Mouse (Mus musculus): ENCODE measurements at regions not wholly inside any gene's neighbourhood (a gene's known extent, or its start where the extent isn't known, plus 50 kb on each side); places are given as distances from the start of the nearest gene placed in this dataset.

DNA sequence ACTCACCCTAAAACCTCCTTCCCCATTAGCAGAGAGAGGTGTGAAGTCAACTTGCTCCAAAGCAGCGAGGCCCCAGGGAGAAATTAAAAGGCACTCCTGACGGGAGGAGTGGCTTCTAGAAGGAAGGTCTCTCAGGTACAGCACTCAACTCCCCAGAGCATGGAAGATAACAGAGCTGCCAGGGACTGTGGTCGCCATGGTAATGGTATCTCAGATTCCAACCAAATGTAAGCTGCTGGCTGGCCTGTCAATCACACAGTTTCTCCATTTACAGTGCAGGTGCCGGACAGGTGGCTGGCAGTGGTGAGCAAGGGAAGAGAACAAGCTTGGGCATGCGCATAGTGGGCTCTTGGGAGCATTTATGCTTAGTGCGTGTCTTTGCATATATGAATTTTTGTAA is 213.5 kb upstream of the Bcor start:
- DNase-seq = no peak

DNA sequence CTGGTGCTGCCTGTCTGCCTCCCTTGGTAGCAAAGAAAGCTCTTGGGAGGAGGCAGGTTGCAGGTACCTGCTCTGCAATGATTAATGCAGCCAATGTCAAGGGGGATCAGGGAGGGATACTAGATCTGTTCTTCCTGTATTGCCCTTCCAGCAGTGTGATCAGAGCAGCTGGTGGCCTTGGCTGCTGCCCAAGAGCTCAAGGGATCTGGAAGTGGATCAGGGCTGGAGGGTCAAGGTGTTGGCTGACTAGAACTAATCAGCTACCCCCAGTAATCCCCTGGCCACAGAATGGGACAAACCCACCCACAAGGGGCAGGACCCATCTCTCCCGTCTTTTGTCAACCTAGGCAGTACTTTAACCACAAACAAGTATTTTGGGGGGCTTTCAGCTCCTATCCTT is 211.8 kb upstream of the Atp6ap2 start:
- no peak for DNase-seq

DNA sequence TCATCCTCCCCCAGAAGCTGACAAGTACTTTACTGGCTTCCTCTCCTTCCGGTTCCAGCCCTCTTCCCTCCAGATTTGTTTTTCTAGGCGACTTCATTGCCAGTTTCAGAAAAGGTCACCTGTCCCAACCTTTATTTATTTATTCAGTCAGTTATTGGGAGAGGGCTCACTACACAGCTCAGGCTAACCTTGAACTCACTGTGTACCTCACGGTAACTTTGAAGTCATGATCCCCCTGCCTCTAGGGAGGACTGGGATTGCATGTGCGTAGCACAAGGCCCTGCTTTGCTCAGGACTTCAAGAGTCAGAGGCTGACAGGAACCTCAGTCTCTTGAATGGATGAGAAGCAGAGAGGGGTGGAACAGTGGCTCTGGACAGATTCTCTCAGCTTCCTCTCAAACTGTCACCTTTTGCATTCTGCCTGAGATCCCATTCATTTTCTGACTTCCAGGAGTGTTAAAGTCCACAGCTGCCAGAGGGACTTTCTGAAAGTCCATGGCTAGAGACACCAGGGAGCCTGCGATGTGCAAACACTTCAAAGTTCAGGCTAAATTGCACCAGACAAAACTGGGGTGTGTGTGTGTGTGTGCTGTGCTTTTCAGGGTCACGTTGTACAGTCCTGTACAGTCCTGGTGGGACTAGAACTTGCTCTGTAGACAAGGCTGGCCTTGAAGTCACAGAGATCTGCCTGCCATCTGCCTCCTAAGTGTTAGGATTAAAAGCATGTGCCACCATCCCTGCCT is 211.2 kb upstream of the Atp6ap2 start:
- DNase-seq = no peak

GRCm38 (mm10) chrX:12377441-12377840 is 210.2 kb upstream of the Atp6ap2 start:
- DNase-seq = no peak

GRCm38 (mm10) chrX:12392145-12392825 is 195.3 kb upstream of the Atp6ap2 start:
- no peak for DNase-seq

- no peak for DNase-seq
Observed at GRCm38 (mm10) chrX:12409319-12409718, 178.3 kb upstream of the Atp6ap2 start.

DNA sequence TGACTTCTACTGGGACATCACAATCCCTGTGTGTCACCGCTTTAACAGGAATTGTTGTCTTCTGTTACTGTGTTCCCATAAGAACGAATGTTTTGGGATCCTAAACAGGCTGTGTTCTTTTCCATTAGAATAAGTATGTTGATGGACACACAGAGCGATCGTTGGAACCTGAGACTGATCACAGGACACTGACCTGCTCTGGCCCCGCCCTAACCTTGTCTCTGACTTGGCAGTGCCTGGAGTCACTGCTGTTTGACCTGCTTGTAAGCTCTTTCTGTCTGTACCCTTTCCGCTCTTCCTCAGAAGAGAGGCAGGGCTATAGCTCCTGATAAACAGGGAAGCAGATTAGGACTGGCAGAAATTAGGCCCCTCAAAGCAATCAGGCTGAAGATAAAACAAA is 162.0 kb upstream of the Atp6ap2 start:
- no peak for DNase-seq

DNA sequence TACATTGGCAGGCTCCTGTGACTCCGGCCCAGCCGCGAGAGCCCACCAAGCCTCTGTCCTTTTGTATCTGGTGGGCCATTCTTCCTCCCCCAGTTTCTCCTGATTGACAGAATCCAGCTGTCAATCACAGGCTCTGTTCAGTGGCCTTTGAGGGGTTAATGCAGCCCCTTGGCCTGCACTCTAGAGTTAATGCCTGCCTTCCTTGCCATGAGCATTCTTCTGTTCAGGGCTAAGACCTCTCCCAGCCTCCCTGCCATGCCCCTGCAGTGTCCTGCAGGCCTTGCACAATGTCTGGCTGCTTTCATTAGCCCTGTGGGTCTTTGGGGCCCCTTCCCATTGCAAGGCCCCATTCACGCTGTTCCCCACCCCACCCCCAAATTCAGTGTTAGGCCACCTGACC is 160.9 kb upstream of the Atp6ap2 start:
- DNase-seq = no peak

GRCm38 (mm10) chrX:12432289-12432688 is 155.3 kb upstream of the Atp6ap2 start:
- DNase-seq = no peak

- DNase-seq = no peak
Observed at GRCm38 (mm10) chrX:12435656-12436055, 151.9 kb upstream of the Atp6ap2 start.

- DNase-seq = no peak
Observed at GRCm38 (mm10) chrX:12436106-12436505, 151.5 kb upstream of the Atp6ap2 start.

- DNase-seq = no peak
Observed at GRCm38 (mm10) chrX:12439447-12439846, 148.2 kb upstream of the Atp6ap2 start.

DNA sequence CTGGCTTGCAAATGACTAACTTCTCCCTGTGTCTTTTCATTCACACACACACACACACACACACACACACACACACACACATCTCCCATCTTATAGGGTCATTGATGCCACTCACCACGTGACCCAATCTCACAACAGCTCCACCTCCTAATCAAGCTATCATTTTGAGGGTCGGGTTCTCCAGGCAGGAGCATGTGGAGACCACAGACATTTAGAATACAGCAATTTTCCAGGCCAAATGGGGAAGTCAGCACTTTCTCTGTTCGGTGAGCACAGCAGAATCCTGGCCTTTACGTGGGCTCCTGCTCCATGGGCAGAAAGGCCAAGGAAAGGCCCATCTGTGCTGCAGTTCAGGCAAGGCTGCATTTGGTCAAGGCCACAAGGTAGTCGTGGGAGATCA is 143.8 kb upstream of the Atp6ap2 start:
- no peak for DNase-seq

DNA sequence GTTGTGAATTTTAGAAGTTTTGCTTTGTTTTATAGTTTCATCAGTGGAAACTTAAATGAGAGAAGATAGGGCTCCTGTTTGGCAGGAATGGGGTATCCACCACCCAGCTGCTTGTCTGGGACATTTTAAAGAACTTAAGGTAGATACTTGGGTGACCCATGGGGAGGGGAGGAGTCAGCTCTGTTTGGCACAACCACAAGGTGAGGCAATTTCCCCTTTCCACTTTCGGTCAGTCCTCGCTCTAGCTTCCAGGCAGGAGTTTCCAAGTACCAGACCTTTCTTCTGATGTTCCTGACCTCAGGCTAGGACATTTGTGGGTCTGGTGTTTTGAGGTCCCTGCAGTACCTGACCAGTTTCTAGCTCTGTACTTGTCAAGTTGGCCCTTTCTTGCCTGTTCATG is 142.5 kb upstream of the Atp6ap2 start:
- no peak for DNase-seq

DNA sequence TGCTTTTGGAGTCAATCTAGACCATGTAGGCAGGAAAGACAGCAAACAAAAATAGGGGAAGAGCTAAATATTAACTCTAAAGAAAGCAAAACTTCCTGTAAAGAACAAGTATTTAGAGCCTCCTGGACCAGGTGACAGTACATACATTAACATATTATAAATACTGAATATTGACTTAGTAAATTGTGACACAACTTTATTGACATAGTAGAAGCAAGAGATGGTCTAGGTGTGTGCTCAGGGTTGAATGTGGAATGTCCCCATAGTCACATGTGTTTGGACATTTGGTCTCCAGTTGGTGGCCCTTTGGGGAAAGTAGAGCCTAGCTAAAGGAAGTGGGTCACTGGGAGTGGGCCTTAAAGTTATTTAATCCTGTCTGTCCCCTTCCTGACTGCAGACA is 139.6 kb upstream of the Atp6ap2 start:
- DNase-seq = no peak

- no peak for DNase-seq
Observed at GRCm38 (mm10) chrX:12449688-12450087, 137.9 kb upstream of the Atp6ap2 start.

GRCm38 (mm10) chrX:12452979-12453769 is 134.4 kb upstream of the Atp6ap2 start:
- DNase-seq = no peak

DNA sequence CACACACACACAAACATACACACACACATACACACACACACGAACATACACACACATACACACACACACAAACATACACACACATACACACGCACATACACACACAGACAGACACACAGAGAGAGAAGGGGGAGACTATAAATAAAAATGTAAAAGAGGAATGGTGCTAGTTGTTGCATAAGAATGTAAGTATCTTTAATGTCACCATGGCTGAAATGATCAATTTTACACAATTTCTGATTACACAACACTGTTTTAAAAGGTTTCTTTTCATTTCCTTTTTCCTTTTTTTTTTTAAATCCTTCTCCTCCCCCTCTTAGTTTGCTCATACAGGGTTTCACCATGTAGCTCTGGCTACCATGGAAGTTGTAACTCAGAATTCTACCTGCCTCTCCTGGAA is 125.9 kb upstream of the Atp6ap2 start:
- DNase-seq = no peak

- DNase-seq = no peak
Observed at GRCm38 (mm10) chrX:12462936-12463647, 124.5 kb upstream of the Atp6ap2 start.

- DNase-seq = no peak
Observed at GRCm38 (mm10) chrX:12466312-12466711, 121.3 kb upstream of the Atp6ap2 start.

DNA sequence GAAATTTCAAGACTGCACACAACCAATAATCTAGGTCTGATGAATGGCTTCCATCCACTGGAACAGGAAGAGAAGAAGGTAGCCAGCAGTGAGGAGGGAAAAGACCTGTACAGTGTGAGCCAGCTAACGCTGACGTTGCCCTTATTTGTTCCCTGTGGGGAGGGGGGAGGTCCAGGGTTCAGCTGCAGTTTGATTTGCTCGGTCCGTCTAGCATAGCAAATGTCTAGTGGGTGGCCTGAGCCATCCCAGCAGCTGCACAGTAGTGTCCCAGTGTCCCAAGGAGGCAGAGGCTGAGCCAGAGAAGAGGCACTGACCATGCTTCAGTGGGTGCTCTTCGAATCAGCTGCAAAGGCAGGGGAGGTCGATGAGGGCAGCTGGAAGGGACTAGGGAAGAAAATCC is 120.7 kb upstream of the Atp6ap2 start:
- no peak for DNase-seq

GRCm38 (mm10) chrX:12467528-12468179 is 119.9 kb upstream of the Atp6ap2 start:
- no peak for DNase-seq

DNA sequence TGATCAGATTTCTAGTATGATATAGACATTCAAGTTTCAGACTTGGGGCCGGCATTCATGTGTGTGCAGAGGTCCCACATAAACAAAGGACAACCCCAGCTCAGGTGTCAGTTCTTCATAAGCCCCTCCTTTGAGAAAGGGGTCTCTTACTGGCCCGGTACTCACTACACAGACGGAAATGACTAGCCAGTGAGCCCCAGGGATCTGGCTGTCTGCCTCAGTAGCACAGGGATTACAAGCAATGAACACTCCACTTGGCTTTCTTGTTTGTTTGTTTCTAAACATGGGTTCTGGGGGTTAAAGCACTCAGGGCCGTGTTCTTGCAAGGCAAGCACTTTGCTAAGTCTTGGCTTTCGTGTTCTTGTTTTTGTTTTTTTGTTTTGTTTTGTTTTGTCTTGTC is 115.3 kb upstream of the Atp6ap2 start:
- DNase-seq = no peak

Measured in cerebellum, adult 11-12 months (tissue).